Mouse (Mus musculus) olfactory bulb, adult 2 months (tissue): ENCODE measurements around the gene Dram1. TPM values are rescaled to one million over a fixed set of nuclear protein-coding genes. Genes with fewer than 3 reads are reported as not detected.

ENCODE experiments used
- H3K27ac ChIP-seq: fragments of 200-500 bp; 2 replicates; pipeline ENCODE4 v1.5.1; 2012; ENCODE audit warnings: low read depth, low read length; ENCODE audit not compliant: insufficient read depth
- H3K4me1 ChIP-seq: fragments of 200-500 bp; 2 replicates; pipeline ENCODE4 v1.6.1; 2012; ENCODE audit warnings: low read length; ENCODE audit not compliant: control insufficient read depth, insufficient read depth
- H3K4me3 ChIP-seq: fragments of 200-500 bp; 2 replicates; pipeline ENCODE4 v1.5.1; 2012; ENCODE audit warnings: mild to moderate bottlenecking, low read depth, low read length, moderate library complexity; ENCODE audit not compliant: insufficient read depth
- CTCF ChIP-seq: fragments of 200-500 bp; IDR thresholded peaks from 2 replicates; pipeline ENCODE4 v1.5.1; 2012; ENCODE audit warnings: low read depth, mild to moderate bottlenecking, low read length, moderate library complexity; ENCODE audit not compliant: insufficient read depth
- POLR2A ChIP-seq: fragments of 200-500 bp; IDR thresholded peaks from 2 replicates; pipeline ENCODE4 v1.6.1; 2012; ENCODE audit warnings: mild to moderate bottlenecking, low read depth, low read length, moderate library complexity; ENCODE audit not compliant: insufficient read depth
- WGBS: fragments of 180-500 bp; shearing (Covaris S2); methylation state at CpG from one replicate; pipeline ENCODE4 v1.1.7; 2018; 5-methylcytosine and 5-hydroxymethylcytosine counted together
- polyA plus RNA-seq: library from polyadenylated mRNA; stranded (reverse); fragments of >200 nt; gene quantifications from 2 replicates; pipeline ENCODE4 v1.2.4, GENCODE M21; 2012; ENCODE audit warnings: low replicate concordance; ENCODE audit not compliant: missing spikeins, insufficient read depth, insufficient read length

Gene Dram1
- polyA plus RNA-seq, 1 experiment = not detected

GRCm38 (mm10) chr10:88317151-88317550 lies 61.7 kb downstream of the Dram1 start:
- Histone ChIP-seq H3K4me1 (no peaks in the 10 kb centered on the region), H3K4me3 (no peak overlapping the region), H3K27ac (no peak overlapping the region)
- TF ChIP-seq CTCF = no peak
- no peak for TF ChIP-seq POLR2A
- WGBS = 89% methylated on average over 5 of the region's 5 CpGs

GRCm38 (mm10) chr10:88314841-88315240 lies 64.0 kb downstream of the Dram1 start:
- WGBS = 94% methylated on average over 5 of the region's 5 CpGs
- no peak overlapping the region for H3K27ac ChIP-seq
- H3K4me1 ChIP-seq = no peaks in the 10 kb centered on the region
- TF ChIP-seq POLR2A (no peak), CTCF (no peak)
- H3K4me3 ChIP-seq = no peak overlapping the region

- no peak overlapping the region for H3K27ac ChIP-seq
- H3K4me1 ChIP-seq = no peaks in the 10 kb centered on the region
- TF ChIP-seq CTCF (no peak), POLR2A (no peak)
- WGBS = 88% methylated on average over 10 of the region's 10 CpGs
- H3K4me3 ChIP-seq = no peak overlapping the region
These were observed 69.0 kb downstream of the Dram1 start for GRCm38 (mm10) chr10:88309851-88310250.

- 98% methylated on average over 3 of the region's 3 CpGs for WGBS
- no peak for TF ChIP-seq CTCF
- no peak for TF ChIP-seq POLR2A
- no peaks in the 10 kb centered on the region for H3K4me1 ChIP-seq
- H3K27ac ChIP-seq = no peak overlapping the region
- no peak overlapping the region for H3K4me3 ChIP-seq
These were observed 72.6 kb downstream of the Dram1 start for GRCm38 (mm10) chr10:88306235-88306634.

- 15% methylated on average over 4 of the region's 4 CpGs for WGBS
- no peak for TF ChIP-seq POLR2A
- TF ChIP-seq CTCF = no peak
- Histone ChIP-seq H3K4me1 (no peaks in the 10 kb centered on the region), H3K4me3 (no peak overlapping the region), H3K27ac (no peak overlapping the region)
These were observed 74.6 kb downstream of the Dram1 start for GRCm38 (mm10) chr10:88304302-88304701.

GRCm38 (mm10) chr10:88303079-88303478 lies 75.8 kb downstream of the Dram1 start:
- Histone ChIP-seq H3K4me1 (no peaks in the 10 kb centered on the region), H3K27ac (no peak overlapping the region), H3K4me3 (no peak overlapping the region)
- 89% methylated on average over 11 of the region's 11 CpGs for WGBS
- TF ChIP-seq POLR2A (no peak), CTCF (no peak)

GRCm38 (mm10) chr10:88301802-88302470 lies 76.9 kb downstream of the Dram1 start:
- Histone ChIP-seq H3K4me3 (no peak overlapping the region), H3K27ac (no peak overlapping the region), H3K4me1 (no peaks in the 10 kb centered on the region)
- 66% methylated on average over 6 of the region's 6 CpGs for WGBS
- TF ChIP-seq POLR2A = no peak
- no peak for TF ChIP-seq CTCF

- Histone ChIP-seq H3K4me3 (no peak overlapping the region), H3K4me1 (no peaks in the 10 kb centered on the region), H3K27ac (no peak overlapping the region)
- 70% methylated on average over 10 of the region's 10 CpGs for WGBS
- no peak for TF ChIP-seq CTCF
- TF ChIP-seq POLR2A = no peak
These were observed 81.9 kb downstream of the Dram1 start for GRCm38 (mm10) chr10:88296991-88297390.

- 88% methylated on average over 6 of the region's 6 CpGs for WGBS
- TF ChIP-seq CTCF = no peak
- no peak for TF ChIP-seq POLR2A
- H3K27ac ChIP-seq = no peak overlapping the region
- no peaks in the 10 kb centered on the region for H3K4me1 ChIP-seq
- H3K4me3 ChIP-seq = no peak overlapping the region
These were observed 83.8 kb downstream of the Dram1 start for GRCm38 (mm10) chr10:88295091-88295490.

- TF ChIP-seq CTCF = no peak
- TF ChIP-seq POLR2A = no peak
- Histone ChIP-seq H3K4me3 (no peak overlapping the region), H3K4me1 (no peaks in the 10 kb centered on the region), H3K27ac (no peak overlapping the region)
- 87% methylated on average over 10 of the region's 10 CpGs for WGBS
These were observed 90.8 kb downstream of the Dram1 start for GRCm38 (mm10) chr10:88288061-88288460.
